Mouse (Mus musculus) hindbrain, embryonic 14.5 days (tissue): Measurements from ENCODE around the gene Lpxn. TPM values are rescaled to one million over a fixed set of nuclear protein-coding genes. Genes with fewer than 3 reads are reported as not detected.
A peak's percentile ranks its signal among the peaks of the same experiment; 100 is the strongest.

ENCODE experiments used
- ATAC-seq: fragments of 200-750 bp; cut with Nextera tagmentation; 2 replicates; pipeline ENCODE4 v1.8.0; 2017; ENCODE audit warnings: moderate number of reproducible peaks, mild to moderate bottlenecking, moderate TSS enrichment, moderate library complexity; ENCODE audit not compliant: low FRiP score
- DNase-seq: peaks from one replicate; pipeline ENCODE4 v3.0.0-alpha.2; 2015; ENCODE audit warnings: low spot score
- H3K27ac ChIP-seq: fragments of 300-500 bp; sonication (generic); 2 replicates; pipeline ENCODE4 v1.5.1; 2014; ENCODE audit warnings: mild to moderate bottlenecking, moderate library complexity
- H3K27me3 ChIP-seq: fragments of 300-500 bp; sonication (generic); 2 replicates; pipeline ENCODE4 v1.6.1; 2014; ENCODE audit warnings: mild to moderate bottlenecking, low read length, mixed read lengths; ENCODE audit not compliant: control insufficient read depth, insufficient read depth
- H3K36me3 ChIP-seq: fragments of 300-500 bp; sonication (generic); replicated peaks from 2 replicates; pipeline ENCODE4 v1.6.1; 2014; ENCODE audit not compliant: control insufficient read depth, insufficient read depth
- H3K4me1 ChIP-seq: fragments of 300-500 bp; sonication (generic); replicated peaks from 2 replicates; pipeline ENCODE4 v1.6.1; 2014; ENCODE audit warnings: antibody characterized with exemption, low read length, mixed read lengths; ENCODE audit not compliant: control insufficient read depth, insufficient read depth
- H3K4me2 ChIP-seq: fragments of 300-500 bp; sonication (generic); replicated peaks from 2 replicates; pipeline ENCODE4 v1.6.1; 2014; ENCODE audit warnings: mild to moderate bottlenecking, moderate library complexity
- H3K4me3 ChIP-seq: fragments of 300-500 bp; sonication (generic); replicated peaks from 2 replicates; pipeline ENCODE4 v1.5.1; 2014; ENCODE audit warnings: mild to moderate bottlenecking, low read length
- H3K9ac ChIP-seq: fragments of 300-500 bp; sonication (generic); 2 replicates; pipeline ENCODE4 v1.6.1; 2014
- H3K9me3 ChIP-seq: fragments of 300-500 bp; sonication (generic); 2 replicates; pipeline ENCODE4 v1.6.1; 2016; ENCODE audit warnings: low read length; ENCODE audit not compliant: control insufficient read depth
- WGBS: fragments of 180-500 bp; shearing (Covaris S2); extraction: QIAGEN DNeasy Blood & Tissue Kit; methylation state at CpG from one replicate; pipeline ENCODE4 v1.1.7; 2014; 5-methylcytosine and 5-hydroxymethylcytosine counted together
- polyA plus RNA-seq: library from polyadenylated mRNA; unstranded; fragments of >200 nt; fragmentation: Nextera tagmentation; extraction: Ambion mirVana; gene quantifications from 2 replicates; pipeline ENCODE4 v1.2.1, GENCODE M21; 2014

The Lpxn gene
- polyA plus RNA-seq, 1 experiment from 2014 or later = 1.1 TPM

DNA sequence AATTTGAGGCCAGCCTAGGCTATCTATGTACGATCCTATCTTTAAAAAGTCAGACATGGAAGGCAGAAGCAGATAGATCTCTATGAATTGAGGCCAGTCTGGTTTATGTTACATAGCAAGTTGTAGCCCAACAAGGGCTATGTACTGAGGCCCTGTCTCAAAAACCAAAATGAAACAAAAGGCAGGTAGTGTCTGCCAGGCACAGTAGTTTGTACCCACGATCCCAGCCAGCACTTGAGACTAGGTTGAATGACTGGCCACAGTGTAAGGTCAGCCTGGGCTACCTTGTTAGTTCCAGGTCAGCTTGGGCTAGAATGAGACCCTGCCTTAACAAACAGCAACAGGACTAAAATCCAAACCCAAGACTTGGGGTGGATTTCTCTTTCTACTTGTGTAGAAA, 4.6 kb downstream of the Lpxn start:
- ATAC-seq = no peak
- no peak overlapping the region for H3K27ac ChIP-seq
- H3K4me1 ChIP-seq = no peaks in the 10 kb centered on the region
- no peak for DNase-seq
- no peaks in the 10 kb centered on the region for H3K27me3 ChIP-seq
- no peaks in the 10 kb centered on the region for H3K36me3 ChIP-seq
- no peak overlapping the region for H3K4me2 ChIP-seq
- no peak overlapping the region for H3K9ac ChIP-seq
- H3K9me3 ChIP-seq = no peaks in the 10 kb centered on the region
- 79% methylated on average over 2 of the region's 2 CpGs for WGBS
- no peak overlapping the region for H3K4me3 ChIP-seq

- no peak overlapping the region for H3K4me3 ChIP-seq
These were observed 5.1 kb downstream of the Lpxn start for GRCm38 (mm10) chr19:12801046-12801445.

GRCm38 (mm10) chr19:12802830-12803229, 6.8 kb downstream of the Lpxn start:
- Histone ChIP-seq H3K9me3 (no peaks in the 10 kb centered on the region), H3K27me3 (no peaks in the 10 kb centered on the region), H3K27ac (no peak overlapping the region), H3K4me2 (no peak overlapping the region), H3K4me1 (no peaks in the 10 kb centered on the region), H3K4me3 (no peak overlapping the region), H3K9ac (no peak overlapping the region), H3K36me3 (no peaks in the 10 kb centered on the region)
- whole genome bisulfite sequencing = 89% methylated on average over 3 of the region's 3 CpGs
- ATAC-seq (no peak), DNase-seq (no peak)

More at GRCm38 (mm10) chr19:12801046-12801445, 5.1 kb downstream of the Lpxn start:
- Histone ChIP-seq H3K9me3 (no peaks in the 10 kb centered on the region), H3K4me2 (no peak overlapping the region), H3K27ac (no peak overlapping the region), H3K27me3 (no peaks in the 10 kb centered on the region), H3K9ac (no peak overlapping the region), H3K36me3 (no peaks in the 10 kb centered on the region), H3K4me1 (no peaks in the 10 kb centered on the region)
- ATAC-seq (no peak), DNase-seq (no peak)
- WGBS = 83% methylated on average over 3 of the region's 3 CpGs

- 88% methylated on average over 1 of the region's 1 CpGs for WGBS
- ATAC-seq = no peak
- no peaks in the 10 kb centered on the region for H3K27me3 ChIP-seq
- no peaks in the 10 kb centered on the region for H3K9me3 ChIP-seq
- no peak overlapping the region for H3K27ac ChIP-seq
- no peak overlapping the region for H3K9ac ChIP-seq
- H3K4me1 ChIP-seq = no peaks in the 10 kb centered on the region
- no peak overlapping the region for H3K4me2 ChIP-seq
- no peaks in the 10 kb centered on the region for H3K36me3 ChIP-seq
- DNase-seq = no peak
- no peak overlapping the region for H3K4me3 ChIP-seq
These were observed 8.2 kb downstream of the Lpxn start for GRCm38 (mm10) chr19:12804237-12804636.

- H3K27ac ChIP-seq = no peak overlapping the region
- H3K4me2 ChIP-seq = no peak overlapping the region
- no peaks in the 10 kb centered on the region for H3K9me3 ChIP-seq
- H3K36me3 ChIP-seq = no peaks in the 10 kb centered on the region
- 93% methylated on average over 3 of the region's 3 CpGs for WGBS
- ATAC-seq = no peak
- no peak for DNase-seq
- H3K4me1 ChIP-seq = no peaks in the 10 kb centered on the region
- no peak overlapping the region for H3K4me3 ChIP-seq
- no peak overlapping the region for H3K9ac ChIP-seq
- H3K27me3 ChIP-seq = no peaks in the 10 kb centered on the region
These were observed 9.7 kb downstream of the Lpxn start for GRCm38 (mm10) chr19:12805730-12806129.

DNA sequence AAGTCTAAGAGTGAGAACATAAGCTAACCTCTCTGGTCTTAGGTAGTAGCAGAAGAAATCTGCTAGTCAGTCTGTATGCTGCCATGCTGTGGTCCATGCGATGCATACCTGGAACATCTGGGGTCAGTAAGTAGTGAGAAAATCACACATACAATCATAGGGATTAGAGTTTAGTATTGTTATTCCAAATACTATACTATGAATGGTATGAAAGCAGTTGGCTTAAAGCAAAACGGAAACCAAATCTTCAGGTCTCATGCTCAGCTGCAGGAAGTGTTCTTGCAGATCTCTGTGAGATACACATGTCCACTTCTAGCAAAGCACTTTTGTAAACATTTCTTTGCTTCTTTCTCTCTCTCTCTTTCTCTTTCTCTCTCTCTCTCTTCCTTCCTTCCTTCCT, 10.2 kb downstream of the Lpxn start:
- Histone ChIP-seq H3K4me2 (no peak overlapping the region), H3K4me1 (no peaks in the 10 kb centered on the region), H3K27me3 (no peaks in the 10 kb centered on the region), H3K36me3 (no peaks in the 10 kb centered on the region), H3K27ac (no peak overlapping the region), H3K4me3 (no peak overlapping the region), H3K9me3 (no peaks in the 10 kb centered on the region), H3K9ac (no peak overlapping the region)
- WGBS = 73% methylated on average over 2 of the region's 2 CpGs
- DNase-seq (no peak), ATAC-seq (no peak)

- H3K9me3 ChIP-seq = no peaks in the 10 kb centered on the region
- no peak overlapping the region for H3K4me2 ChIP-seq
- no peak overlapping the region for H3K27ac ChIP-seq
- H3K4me3 ChIP-seq = no peak overlapping the region
- H3K4me1 ChIP-seq = no peaks in the 10 kb centered on the region
- no peak for DNase-seq
- H3K36me3 ChIP-seq = no peaks in the 10 kb centered on the region
- H3K9ac ChIP-seq = no peak overlapping the region
- no peaks in the 10 kb centered on the region for H3K27me3 ChIP-seq
- WGBS = 58% methylated on average over 1 of the region's 1 CpGs
- no peak for ATAC-seq
These were observed 16.8 kb downstream of the Lpxn start for GRCm38 (mm10) chr19:12812644-12813364.

GRCm38 (mm10) chr19:12813883-12814282, 17.9 kb downstream of the Lpxn start:
- Histone ChIP-seq H3K27ac (no peak overlapping the region), H3K4me3 (no peak overlapping the region), H3K9ac (no peak overlapping the region), H3K4me1 (no peaks in the 10 kb centered on the region), H3K27me3 (no peaks in the 10 kb centered on the region), H3K36me3 (no peaks in the 10 kb centered on the region), H3K4me2 (no peak overlapping the region), H3K9me3 (no peaks in the 10 kb centered on the region)
- no peak for DNase-seq
- ATAC-seq = no peak
- 89% methylated on average over 1 of the region's 1 CpGs for WGBS

DNA sequence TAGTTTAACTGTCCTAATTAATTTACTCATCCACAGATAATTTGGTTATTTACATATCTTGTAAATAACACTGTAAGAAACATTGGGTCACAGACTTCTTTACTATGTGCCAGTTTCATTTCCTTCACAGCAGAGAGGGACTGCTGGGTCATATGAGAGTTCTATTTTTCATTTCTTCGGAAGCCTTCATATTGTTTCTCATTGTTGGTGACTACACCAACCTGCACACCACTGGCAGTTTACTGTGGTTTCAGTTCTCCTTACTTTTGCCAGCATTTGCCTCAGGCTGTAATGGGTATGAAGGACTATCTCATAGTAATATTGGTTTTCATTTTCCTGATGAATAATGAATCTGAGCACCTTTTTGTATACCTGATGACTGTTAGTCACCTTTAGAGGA, 22.5 kb downstream of the Lpxn start:
- H3K4me1 ChIP-seq = no peaks in the 10 kb centered on the region
- no peaks in the 10 kb centered on the region for H3K27me3 ChIP-seq
- H3K4me2 ChIP-seq = no peak overlapping the region
- DNase-seq = no peak
- H3K27ac ChIP-seq = no peak overlapping the region
- H3K9me3 ChIP-seq = no peaks in the 10 kb centered on the region
- no peaks in the 10 kb centered on the region for H3K36me3 ChIP-seq
- no peak overlapping the region for H3K4me3 ChIP-seq
- ATAC-seq = no peak
- no peak overlapping the region for H3K9ac ChIP-seq
- 92% methylated on average over 1 of the region's 1 CpGs for WGBS

- 34% methylated on average over 4 of the region's 4 CpGs for WGBS
- ATAC-seq = no peak
- Histone ChIP-seq H3K27me3 (no peaks in the 10 kb centered on the region), H3K36me3 (no peaks in the 10 kb centered on the region), H3K9ac (no peak overlapping the region), H3K4me3 (no peak overlapping the region), H3K9me3 (no peaks in the 10 kb centered on the region), H3K4me1 (no peaks in the 10 kb centered on the region), H3K27ac (no peak overlapping the region), H3K4me2 (no peak overlapping the region)
- DNase-seq = peak; percentile 75
These were observed 24.4 kb downstream of the Lpxn start for GRCm38 (mm10) chr19:12820383-12820782.
